Mouse (Mus musculus) C2C12 (cell line): Measurements from ENCODE around the gene Tcf23. TPM values are rescaled to one million over a fixed set of nuclear protein-coding genes. Genes with fewer than 3 reads are reported as not detected.

Source experiments
- H3K27me3 ChIP-seq: one replicate; pipeline ENCODE4 v1.6.1; 2011; ENCODE audit not compliant: control insufficient read depth, insufficient read depth, insufficient read length
- H3K36me3 ChIP-seq: one replicate; pipeline ENCODE4 v1.6.1; 2011; ENCODE audit not compliant: control insufficient read depth, insufficient read depth
- H3K4me3 ChIP-seq: one replicate; pipeline ENCODE4 v1.5.1; 2011; ENCODE audit warnings: mild to moderate bottlenecking, control low read depth; ENCODE audit not compliant: poor library complexity, insufficient read depth, severe bottlenecking
- H3K79me2 ChIP-seq: one replicate; pipeline ENCODE4 v1.6.1; 2011; ENCODE audit not compliant: control insufficient read depth, insufficient read depth
- H3K79me3 ChIP-seq: one replicate; pipeline ENCODE4 v1.6.1; 2011; ENCODE audit warnings: low read depth, control low read depth
- H3ac ChIP-seq: one replicate; pipeline ENCODE3; 2011; ENCODE audit warnings: low read depth; ENCODE audit not compliant: control insufficient read depth, insufficient read length
- CEBPB ChIP-seq: IDR thresholded peaks from one replicate; pipeline ENCODE4 v1.6.1; 2011; ENCODE audit warnings: low read depth, mild to moderate bottlenecking, control low read depth, moderate library complexity
- CTCF ChIP-seq: IDR thresholded peaks from one replicate; pipeline ENCODE4 v1.5.1; 2011; ENCODE audit not compliant: control insufficient read depth, insufficient read depth, insufficient read length
- FOSL1 ChIP-seq: IDR thresholded peaks from one replicate; pipeline ENCODE4 v1.8.0; 2011; ENCODE audit warnings: mild to moderate bottlenecking, low read length; ENCODE audit not compliant: poor library complexity, insufficient read depth, severe bottlenecking
- MAX ChIP-seq: IDR thresholded peaks from one replicate; pipeline ENCODE4 v1.6.1; 2011; ENCODE audit warnings: mild to moderate bottlenecking, control low read depth
- MYOD1 ChIP-seq: IDR thresholded peaks from one replicate; pipeline ENCODE4 v1.6.1; 2011; ENCODE audit warnings: low read depth; ENCODE audit not compliant: control insufficient read depth, insufficient read length
- MYOG ChIP-seq: IDR thresholded peaks from one replicate; pipeline ENCODE4 v1.6.1; 2011; ENCODE audit not compliant: control insufficient read depth, insufficient read length; ENCODE audit errors: extremely low read depth
- USF1 ChIP-seq: IDR thresholded peaks from one replicate; pipeline ENCODE4 v1.6.1; 2011; ENCODE audit warnings: low read depth, mild to moderate bottlenecking, control low read depth, moderate library complexity
- polyA plus RNA-seq: library from polyadenylated mRNA; unstranded; fragments of >200 nt; fragmentation: generic; extraction: Trizol; gene quantifications from one replicate; pipeline ENCODE4 v1.2.1, GENCODE M21; 2012; ENCODE audit warnings: missing spikeins

The Tcf23 gene
- polyA plus RNA-seq, 1 experiment: 0.07 TPM

- TF ChIP-seq USF1 (no peak), MYOG (no peak), MAX (no peak), CEBPB (no peak), FOSL1 (no peak), CTCF (no peak)
- Histone ChIP-seq H3ac (no peak overlapping the region), H3K4me3 (no peak overlapping the region), H3K36me3 (peaks cover 43% of the 10 kb centered on the region), H3K79me3 (peaks cover 14% of the 10 kb centered on the region), H3K27me3 (no peaks in the 10 kb centered on the region), H3K79me2 (peaks cover 35% of the 10 kb centered on the region)
Observed at GRCm38 (mm10) chr5:30951706-30952105, 16.8 kb upstream of the Tcf23 start.

GRCm38 (mm10) chr5:30952551-30952950 is 15.9 kb upstream of the Tcf23 start:
- Histone ChIP-seq H3K27me3 (no peaks in the 10 kb centered on the region), H3ac (no peak overlapping the region), H3K4me3 (no peak overlapping the region), H3K79me2 (peaks cover 39% of the 10 kb centered on the region), H3K79me3 (peaks cover 15% of the 10 kb centered on the region), H3K36me3 (peaks cover 47% of the 10 kb centered on the region)
- TF ChIP-seq FOSL1: no peak
- TF ChIP-seq CEBPB: no peak
- TF ChIP-seq CTCF: no peak
- TF ChIP-seq USF1: no peak
- no peak for TF ChIP-seq MAX
- no peak for TF ChIP-seq MYOG
- TF ChIP-seq MYOD1: no peak

- TF ChIP-seq FOSL1 (no peak), CEBPB (no peak), MAX (no peak), MYOD1 (no peak), USF1 (no peak), CTCF (no peak), MYOG (no peak)
- peaks cover 27% of the 10 kb centered on the region for H3K79me3 ChIP-seq
- peaks cover 61% of the 10 kb centered on the region for H3K36me3 ChIP-seq
- peaks cover 54% of the 10 kb centered on the region for H3K79me2 ChIP-seq
- H3ac ChIP-seq: no peak overlapping the region
- H3K4me3 ChIP-seq: no peak overlapping the region
- H3K27me3 ChIP-seq: no peaks in the 10 kb centered on the region
Observed at GRCm38 (mm10) chr5:30954065-30954464, 14.4 kb upstream of the Tcf23 start.

- H3K36me3 ChIP-seq: peaks cover 61% of the 10 kb centered on the region
- no peak for TF ChIP-seq CTCF
- TF ChIP-seq USF1: no peak
- TF ChIP-seq MYOD1: no peak
- TF ChIP-seq MYOG: no peak
- TF ChIP-seq FOSL1: no peak
- no peak for TF ChIP-seq CEBPB
- no peak for TF ChIP-seq MAX
- H3K79me3 ChIP-seq: peaks cover 32% of the 10 kb centered on the region
- no peak overlapping the region for H3ac ChIP-seq
- peaks cover 59% of the 10 kb centered on the region for H3K79me2 ChIP-seq
- no peak overlapping the region for H3K4me3 ChIP-seq
- no peaks in the 10 kb centered on the region for H3K27me3 ChIP-seq
Observed at GRCm38 (mm10) chr5:30954556-30954955, 13.9 kb upstream of the Tcf23 start.

GRCm38 (mm10) chr5:30955751-30956150 is 12.7 kb upstream of the Tcf23 start:
- H3K27me3 ChIP-seq: no peaks in the 10 kb centered on the region
- H3K36me3 ChIP-seq: peaks cover 61% of the 10 kb centered on the region
- H3K79me3 ChIP-seq: peaks cover 35% of the 10 kb centered on the region
- H3K4me3 ChIP-seq: no peak overlapping the region
- TF ChIP-seq MAX (no peak), MYOG (no peak), MYOD1 (peak; percentile 3), CTCF (no peak)
- no peak overlapping the region for H3ac ChIP-seq
- H3K79me2 ChIP-seq: peaks cover 58% of the 10 kb centered on the region

- no peak for TF ChIP-seq USF1
- no peak for TF ChIP-seq FOSL1
- TF ChIP-seq MYOG: no peak
- TF ChIP-seq CTCF: no peak
- no peak for TF ChIP-seq CEBPB
- no peak for TF ChIP-seq MAX
- TF ChIP-seq MYOD1: no peak
- H3K4me3 ChIP-seq: no peak overlapping the region
- peaks cover 26% of the 10 kb centered on the region for H3K79me3 ChIP-seq
- H3K36me3 ChIP-seq: peaks cover 50% of the 10 kb centered on the region
- no peak overlapping the region for H3ac ChIP-seq
- H3K79me2 ChIP-seq: peaks cover 40% of the 10 kb centered on the region
- no peaks in the 10 kb centered on the region for H3K27me3 ChIP-seq
Observed at GRCm38 (mm10) chr5:30957891-30958290, 10.6 kb upstream of the Tcf23 start.
